Mouse (Mus musculus) embryonic fibroblast, embryonic 13.5 days (primary cell): ENCODE results near the gene Cnot10. TPM values are rescaled to one million over a fixed set of nuclear protein-coding genes. Genes with fewer than 3 reads are reported as not detected.

Experiments used
- H3K27ac ChIP-seq: 2 replicates; pipeline ENCODE4 v1.5.1; 2012; ENCODE audit warnings: low read length, control low read depth, inconsistent platforms; ENCODE audit not compliant: insufficient read depth
- H3K4me1 ChIP-seq: 2 replicates; pipeline ENCODE4 v1.6.1; 2011; ENCODE audit warnings: low read length; ENCODE audit not compliant: control insufficient read depth, insufficient read depth
- H3K4me3 ChIP-seq: 2 replicates; pipeline ENCODE4 v1.5.1; 2011; ENCODE audit warnings: mild to moderate bottlenecking, control low read depth, low read length; ENCODE audit not compliant: insufficient read depth
- CTCF ChIP-seq: IDR thresholded peaks from 2 replicates; pipeline ENCODE4 v1.5.1; 2011; ENCODE audit warnings: mild to moderate bottlenecking, control low read depth, low read length, moderate library complexity, borderline replicate concordance; ENCODE audit not compliant: insufficient read depth
- POLR2A ChIP-seq: IDR thresholded peaks from 2 replicates; pipeline ENCODE4 v1.6.1; 2011; ENCODE audit warnings: low read depth, mild to moderate bottlenecking, control low read depth, low read length, moderate library complexity
- polyA plus RNA-seq: library from polyadenylated mRNA; stranded (reverse); fragments of >200 nt; gene quantifications from 2 replicates; pipeline ENCODE4 v1.2.4, GENCODE M21; 2011; ENCODE audit warnings: low read depth; ENCODE audit not compliant: missing spikeins, insufficient read length

Gene Cnot10
- polyA plus RNA-seq, 1 experiment: 38.6 TPM

- Histone ChIP-seq H3K4me1 (no peaks in the 10 kb centered on the region), H3K27ac (no peak overlapping the region), H3K4me3 (no peak overlapping the region)
- no peak for TF ChIP-seq POLR2A
- no peak for TF ChIP-seq CTCF
These were observed 3.8 kb downstream of the Cnot10 start for GRCm38 (mm10) chr9:114636150-114636549.

GRCm38 (mm10) chr9:114632331-114632730 is 7.7 kb downstream of the Cnot10 start:
- TF ChIP-seq CTCF (no peak), POLR2A (no peak)
- H3K27ac ChIP-seq: no peak overlapping the region

GRCm38 (mm10) chr9:114626726-114627125 is 13.3 kb downstream of the Cnot10 start:
- TF ChIP-seq CTCF (no peak), POLR2A (no peak)

More at GRCm38 (mm10) chr9:114632331-114632730, 7.7 kb downstream of the Cnot10 start:
- Histone ChIP-seq H3K4me1 (no peaks in the 10 kb centered on the region), H3K4me3 (no peak overlapping the region)

GRCm38 (mm10) chr9:114624178-114624577 is 15.8 kb downstream of the Cnot10 start:
- no peak for TF ChIP-seq CTCF
- TF ChIP-seq POLR2A: no peak
- no peak overlapping the region for H3K27ac ChIP-seq
- no peak overlapping the region for H3K4me3 ChIP-seq
- H3K4me1 ChIP-seq: no peaks in the 10 kb centered on the region

More at GRCm38 (mm10) chr9:114626726-114627125, 13.3 kb downstream of the Cnot10 start:
- Histone ChIP-seq H3K4me1 (no peaks in the 10 kb centered on the region), H3K4me3 (no peak overlapping the region), H3K27ac (no peak overlapping the region)

- H3K4me3 ChIP-seq: no peak overlapping the region
- TF ChIP-seq POLR2A (no peak), CTCF (no peak)
- H3K27ac ChIP-seq: no peak overlapping the region
- H3K4me1 ChIP-seq: no peaks in the 10 kb centered on the region
These were observed 18.8 kb downstream of the Cnot10 start for GRCm38 (mm10) chr9:114621149-114621548.

GRCm38 (mm10) chr9:114614176-114614953 is 25.6 kb downstream of the Cnot10 start:
- Histone ChIP-seq H3K4me3 (no peak overlapping the region), H3K4me1 (no peaks in the 10 kb centered on the region), H3K27ac (no peak overlapping the region)
- TF ChIP-seq CTCF (no peak), POLR2A (no peak)

- TF ChIP-seq CTCF: no peak
- TF ChIP-seq POLR2A: no peak
- no peaks in the 10 kb centered on the region for H3K4me1 ChIP-seq
- H3K4me3 ChIP-seq: no peak overlapping the region
- no peak overlapping the region for H3K27ac ChIP-seq
These were observed 27.0 kb downstream of the Cnot10 start for GRCm38 (mm10) chr9:114613026-114613425.

- H3K4me3 ChIP-seq: no peak overlapping the region
- TF ChIP-seq CTCF (no peak), POLR2A (no peak)
- no peak overlapping the region for H3K27ac ChIP-seq
- H3K4me1 ChIP-seq: no peaks in the 10 kb centered on the region
These were observed 27.4 kb downstream of the Cnot10 start for GRCm38 (mm10) chr9:114612566-114612965.

GRCm38 (mm10) chr9:114610266-114610665 is 29.7 kb downstream of the Cnot10 start:
- no peak overlapping the region for H3K4me3 ChIP-seq
- H3K27ac ChIP-seq: no peak overlapping the region
- H3K4me1 ChIP-seq: no peaks in the 10 kb centered on the region
- TF ChIP-seq POLR2A: no peak
- no peak for TF ChIP-seq CTCF

- H3K4me3 ChIP-seq: no peak overlapping the region
- no peaks in the 10 kb centered on the region for H3K4me1 ChIP-seq
- no peak overlapping the region for H3K27ac ChIP-seq
- TF ChIP-seq CTCF (no peak), POLR2A (no peak)
These were observed 36.0 kb downstream of the Cnot10 start for GRCm38 (mm10) chr9:114603876-114604540.
